Mouse (Mus musculus) MEL (cell line): ENCODE results near the gene Atp6v1e2. TPM values are rescaled to one million over a fixed set of nuclear protein-coding genes. Genes with fewer than 3 reads are reported as not detected.

Experiments used
- DNase-seq: peaks from one replicate; pipeline ENCODE4 v3.0.0; 2011; ENCODE audit warnings: low read depth, low spot score
- H3K27ac ChIP-seq: 2 replicates; pipeline ENCODE4 v1.5.1; 2012; ENCODE audit warnings: low read depth, mild to moderate bottlenecking, control low read depth, low read length, moderate library complexity; ENCODE audit not compliant: control insufficient read depth
- H3K27me3 ChIP-seq, 2 experiments: fragments of 150-350 bp in 1 of 2; sonication (generic) in 1 of 2; 2 replicates each; pipeline ENCODE4 v1.6.1; 2012; ENCODE audit warnings: low read length in 2 of 2, mild to moderate bottlenecking in 2 of 2, improper control_type of control experiment in 1 of 2, moderate library complexity in 1 of 2; ENCODE audit not compliant: insufficient read depth in 2 of 2, control insufficient read depth in 1 of 2
- H3K36me3 ChIP-seq, 2 experiments: 2 replicates each; pipeline ENCODE4 v1.6.1; 2012 to 2014; ENCODE audit warnings: low read length in 2 of 2, improper control_type of control experiment in 1 of 2, inconsistent platforms in 1 of 2, mild to moderate bottlenecking in 1 of 2; ENCODE audit not compliant: insufficient read depth in 2 of 2, control insufficient read depth in 1 of 2
- H3K4me1 ChIP-seq, 2 experiments: fragments of 150-350 bp in 1 of 2; sonication (generic) in 1 of 2; 2 replicates each; pipeline ENCODE4 v1.6.1; 2012; ENCODE audit warnings: low read length in 2 of 2, improper control_type of control experiment in 1 of 2, mild to moderate bottlenecking in 1 of 2; ENCODE audit not compliant: insufficient read depth in 2 of 2, control insufficient read depth in 1 of 2
- H3K4me3 ChIP-seq, 2 experiments: fragments of 150-350 bp in 1 of 2; sonication (generic) in 1 of 2; 2 replicates each; pipeline ENCODE4 v1.5.1; 2012; ENCODE audit warnings: low read depth in 2 of 2, low read length in 2 of 2, mild to moderate bottlenecking in 2 of 2, moderate library complexity in 2 of 2, control low read depth in 1 of 2, improper control_type of control experiment in 1 of 2; ENCODE audit not compliant: control insufficient read depth in 1 of 2, insufficient read depth in 1 of 2
- H3K79me2 ChIP-seq: 2 replicates; pipeline ENCODE4 v1.6.1; 2012; ENCODE audit warnings: mild to moderate bottlenecking, low read length, moderate library complexity; ENCODE audit not compliant: control insufficient read depth, poor library complexity, insufficient read depth
- H3K9ac ChIP-seq: 2 replicates; pipeline ENCODE4 v1.6.1; 2012; ENCODE audit warnings: low read depth, mild to moderate bottlenecking, control low read depth, low read length, moderate library complexity; ENCODE audit not compliant: control insufficient read depth, poor library complexity, severe bottlenecking
- H3K9me3 ChIP-seq: fragments of 150-350 bp; sonication (generic); replicated peaks from 2 replicates; pipeline ENCODE4 v1.6.1; 2012; ENCODE audit warnings: mild to moderate bottlenecking, low read length, improper control_type of control experiment, moderate library complexity; ENCODE audit not compliant: insufficient read depth
- BHLHE40 ChIP-seq: IDR thresholded peaks from 2 replicates; pipeline ENCODE4 v1.6.1; 2012; ENCODE audit warnings: low read depth, mild to moderate bottlenecking, inconsistent platforms, low read length, improper control_type of control experiment, borderline replicate concordance
- CHD1 ChIP-seq: IDR thresholded peaks from 2 replicates; pipeline ENCODE4 v1.6.1; 2012; ENCODE audit warnings: low read depth, mild to moderate bottlenecking, inconsistent platforms, low read length, improper control_type of control experiment
- CHD2 ChIP-seq: IDR thresholded peaks from 2 replicates; pipeline ENCODE4 v1.6.1; 2011; ENCODE audit warnings: low read length, improper control_type of control experiment
- CTCF ChIP-seq, 3 experiments: IDR thresholded peaks in 2 of 3; conservative IDR thresholded peaks in 1 of 3; 2 replicates each; pipeline ENCODE4 v1.5.1; 2011 to 2012; ENCODE audit warnings: low read length in 3 of 3, low read depth in 2 of 3, mild to moderate bottlenecking in 2 of 3, improper control_type of control experiment in 1 of 3, inconsistent platforms in 1 of 3, mixed read lengths in 1 of 3, moderate library complexity in 1 of 3; ENCODE audit not compliant: control insufficient read depth in 1 of 3, insufficient read depth in 1 of 3, poor library complexity in 1 of 3, severe bottlenecking in 1 of 3
- E2F4 ChIP-seq: IDR thresholded peaks from 2 replicates; pipeline ENCODE4 v1.6.1; 2011; ENCODE audit warnings: low read depth, low read length, improper control_type of control experiment, borderline replicate concordance
- ELF1 ChIP-seq: IDR thresholded peaks from 2 replicates; pipeline ENCODE4 v1.6.1; 2014; ENCODE audit warnings: low read depth, mild to moderate bottlenecking, inconsistent platforms, low read length, improper control_type of control experiment, moderate library complexity
- EP300 ChIP-seq, 2 experiments: IDR thresholded peaks; 2 replicates each; pipeline ENCODE4 v1.6.1; 2011; ENCODE audit warnings: improper control_type of control experiment in 2 of 2, low read length in 2 of 2, low read depth in 1 of 2, mild to moderate bottlenecking in 1 of 2
- ETS1 ChIP-seq: IDR thresholded peaks from 2 replicates; pipeline ENCODE4 v1.6.1; 2012; ENCODE audit warnings: low read depth, mild to moderate bottlenecking, inconsistent platforms, low read length, improper control_type of control experiment, moderate library complexity
- GABPA ChIP-seq: IDR thresholded peaks from 2 replicates; pipeline ENCODE4 v1.6.1; 2012; ENCODE audit warnings: low read depth, mild to moderate bottlenecking, inconsistent platforms, low read length, improper control_type of control experiment, moderate library complexity
- GATA1 ChIP-seq: IDR thresholded peaks from 2 replicates; pipeline ENCODE4 v1.6.1; 2011; ENCODE audit warnings: low read depth, low read length, improper control_type of control experiment
- HCFC1 ChIP-seq: IDR thresholded peaks from 2 replicates; pipeline ENCODE4 v1.6.1; 2012; ENCODE audit warnings: low read depth, mild to moderate bottlenecking, inconsistent platforms, low read length, improper control_type of control experiment, moderate library complexity
- JUND ChIP-seq: IDR thresholded peaks from 2 replicates; pipeline ENCODE4 v1.6.1; 2011; ENCODE audit warnings: low read depth, mild to moderate bottlenecking, improper control_type of control experiment, low read length
- KAT2A ChIP-seq: conservative IDR thresholded peaks from 2 replicates; pipeline ENCODE4 v1.6.1; 2012; ENCODE audit warnings: low read depth, low read length, improper control_type of control experiment, inconsistent platforms
- MAFK ChIP-seq: IDR thresholded peaks from 2 replicates; pipeline ENCODE4 v1.6.1; 2011; ENCODE audit warnings: low read depth, mild to moderate bottlenecking, low read length, improper control_type of control experiment, borderline replicate concordance
- MAX ChIP-seq: IDR thresholded peaks from 2 replicates; pipeline ENCODE4 v1.6.1; 2011; ENCODE audit warnings: low read length, improper control_type of control experiment
- MAZ ChIP-seq: IDR thresholded peaks from 2 replicates; pipeline ENCODE4 v1.6.1; 2012; ENCODE audit warnings: low read depth, mild to moderate bottlenecking, inconsistent platforms, low read length, improper control_type of control experiment
- MEF2A ChIP-seq: IDR thresholded peaks from 2 replicates; pipeline ENCODE4 v1.6.1; 2014; ENCODE audit warnings: low read depth, mild to moderate bottlenecking, inconsistent platforms, low read length, improper control_type of control experiment; ENCODE audit not compliant: poor library complexity, insufficient replicate concordance, severe bottlenecking; ENCODE audit errors: extremely low read depth
- MXI1 ChIP-seq: IDR thresholded peaks from 2 replicates; pipeline ENCODE4 v1.6.1; 2011; ENCODE audit warnings: mild to moderate bottlenecking, low read depth, low read length, improper control_type of control experiment
- MYB ChIP-seq: IDR thresholded peaks from 2 replicates; pipeline ENCODE4 v1.6.1; 2011; ENCODE audit warnings: mild to moderate bottlenecking, low read depth, low read length, improper control_type of control experiment
- MYC ChIP-seq: IDR thresholded peaks from 2 replicates; pipeline ENCODE4 v1.6.1; 2011; ENCODE audit warnings: low read depth, mild to moderate bottlenecking, low read length, improper control_type of control experiment, moderate library complexity
- NELFE ChIP-seq: IDR thresholded peaks from 2 replicates; pipeline ENCODE4 v1.6.1; 2011; ENCODE audit warnings: low read depth, low read length, improper control_type of control experiment
- NRF1 ChIP-seq: IDR thresholded peaks from 2 replicates; pipeline ENCODE4 v1.6.1; 2014; ENCODE audit warnings: low read depth, mild to moderate bottlenecking, inconsistent platforms, low read length, improper control_type of control experiment, moderate library complexity; ENCODE audit not compliant: poor library complexity, insufficient read depth, severe bottlenecking
- POLR2A ChIP-seq, 2 experiments: IDR thresholded peaks; 2 replicates each; pipeline ENCODE4 v1.6.1; 2011 to 2012; ENCODE audit warnings: low read length in 2 of 2, mild to moderate bottlenecking in 2 of 2, control low read depth in 1 of 2, improper control_type of control experiment in 1 of 2, low read depth in 1 of 2, moderate library complexity in 1 of 2; ENCODE audit not compliant: control insufficient read depth in 1 of 2, insufficient read depth in 1 of 2, poor library complexity in 1 of 2
- POLR2AphosphoS2 ChIP-seq: IDR thresholded peaks from 2 replicates; pipeline ENCODE4 v1.6.1; 2011; ENCODE audit warnings: low read length, improper control_type of control experiment
- POLR2AphosphoS5 ChIP-seq: IDR thresholded peaks from 2 replicates; pipeline ENCODE4 v1.6.1; 2012; ENCODE audit warnings: low read depth, borderline replicate concordance, mild to moderate bottlenecking, inconsistent platforms, low read length, moderate library complexity, mixed read lengths
- RAD21 ChIP-seq: IDR thresholded peaks from 2 replicates; pipeline ENCODE4 v1.6.1; 2011; ENCODE audit warnings: mild to moderate bottlenecking, low read depth, low read length, improper control_type of control experiment
- SIN3A ChIP-seq: IDR thresholded peaks from 2 replicates; pipeline ENCODE4 v1.6.1; 2012; ENCODE audit warnings: low read length, improper control_type of control experiment, inconsistent platforms
- SMC3 ChIP-seq: IDR thresholded peaks from 2 replicates; pipeline ENCODE4 v1.6.1; 2011; ENCODE audit warnings: low read depth, low read length, improper control_type of control experiment
- TBP ChIP-seq: IDR thresholded peaks from 2 replicates; pipeline ENCODE4 v1.8.0; 2011; ENCODE audit warnings: low read depth, low read length, improper control_type of control experiment
- TCF12 ChIP-seq: IDR thresholded peaks from 2 replicates; pipeline ENCODE4 v1.6.1; 2014; ENCODE audit warnings: low read depth, mild to moderate bottlenecking, inconsistent platforms, low read length, improper control_type of control experiment, moderate library complexity
- UBTF ChIP-seq: IDR thresholded peaks from 2 replicates; pipeline ENCODE4 v1.6.1; 2012; ENCODE audit warnings: low read depth, mild to moderate bottlenecking, inconsistent platforms, low read length, improper control_type of control experiment, moderate library complexity, borderline replicate concordance; ENCODE audit not compliant: insufficient read depth
- USF1 ChIP-seq: IDR thresholded peaks from 2 replicates; pipeline ENCODE4 v1.6.1; 2014; ENCODE audit warnings: low read depth, mild to moderate bottlenecking, inconsistent platforms, low read length, improper control_type of control experiment, moderate library complexity
- USF2 ChIP-seq, 2 experiments: IDR thresholded peaks; 2 replicates each; pipeline ENCODE4 v1.6.1; 2011 to 2012; ENCODE audit warnings: improper control_type of control experiment in 2 of 2, low read length in 2 of 2, borderline replicate concordance in 1 of 2, inconsistent platforms in 1 of 2, low read depth in 1 of 2, mild to moderate bottlenecking in 1 of 2; ENCODE audit not compliant: insufficient read depth in 1 of 2
- ZC3H11A ChIP-seq: IDR thresholded peaks from 2 replicates; pipeline ENCODE4 v1.6.1; 2012; ENCODE audit warnings: low read depth, mild to moderate bottlenecking, inconsistent platforms, low read length, improper control_type of control experiment
- ZKSCAN1 ChIP-seq: IDR thresholded peaks from 2 replicates; pipeline ENCODE4 v1.6.1; 2012; ENCODE audit warnings: low read depth, mild to moderate bottlenecking, inconsistent platforms, low read length, improper control_type of control experiment, moderate library complexity
- ZMIZ1 ChIP-seq: IDR thresholded peaks from 2 replicates; pipeline ENCODE4 v1.6.1; 2012; ENCODE audit warnings: low read depth, mild to moderate bottlenecking, inconsistent platforms, low read length, improper control_type of control experiment, moderate library complexity
- ZNF384 ChIP-seq: IDR thresholded peaks from 2 replicates; pipeline ENCODE4 v1.6.1; 2012; ENCODE audit warnings: low read depth, mild to moderate bottlenecking, inconsistent platforms, low read length, improper control_type of control experiment
- polyA plus RNA-seq, 2 experiments: library from polyadenylated mRNA; stranded (reverse) in 1 of 2; unstranded in 1 of 2; fragments of >175 nt in 1 of 2; fragments of >200 nt in 1 of 2; gene quantifications; 2 replicates each; pipeline versions ENCODE4 v1.2.1 to v1.2.4; 2012; ENCODE audit warnings: low replicate concordance in 2 of 2, low read depth in 1 of 2; ENCODE audit not compliant: insufficient read length in 2 of 2, insufficient read depth in 1 of 2, missing spikeins in 1 of 2
- total RNA-seq: library from RNA; depleted of rRNA; stranded (reverse); fragments of 300-350 nt; gene quantifications from 2 replicates; pipeline ENCODE4 v1.2.3, GENCODE M21; 2012

Gene Atp6v1e2
- total and polyA plus RNA-seq, 3 experiments = not detected

GRCm38 (mm10) chr17:86913003-86913607 is 34.6 kb downstream of the Atp6v1e2 start:
- H3K36me3 ChIP-seq = peaks cover 0 to 5% of the 10 kb centered on the region in 2 experiments; a peak in 2 of 4 replicates
- no peak overlapping the region for H3K4me3 ChIP-seq
- H3K79me2 ChIP-seq = no peaks in the 10 kb centered on the region
- H3K27me3 ChIP-seq = no peaks in the 10 kb centered on the region
- no peak overlapping the region for H3K27ac ChIP-seq
- peak; percentile 82 for DNase-seq
- no peaks in the 10 kb centered on the region for H3K9me3 ChIP-seq
- peaks cover 0 to 9% of the 10 kb centered on the region in 2 experiments; a peak in 2 of 4 replicates for H3K4me1 ChIP-seq
- no peak overlapping the region for H3K9ac ChIP-seq
- TF ChIP-seq CHD1 (no peak), GATA1 (peak; percentile 73), POLR2A (IDR thresholded peaks at IDR 0.05; ENCODE audit: control insufficient read depth in 1 of 2, insufficient read depth in 1 of 2, low read depth in 1 of 2, low read length in 2 of 2, poor library complexity in 1 of 2) (no peak), EP300 (IDR thresholded peaks at IDR 0.05; ENCODE audit: low read depth in 1 of 2, low read length in 2 of 2) (peak; percentile 24 to 64; a peak in 3 of 4 replicates), TCF12 (0 out of 2 replicates have a peak, but pooled peaks have one; percentile 6), RAD21 (no peak), UBTF (no peak), NELFE (no peak), MAX (0 out of 2 replicates have a peak, but pooled peaks have one; percentile 15), SMC3 (no peak), MYC (0 out of 2 replicates have a peak, but pooled peaks have one; percentile 24), ELF1 (0 out of 2 replicates have a peak, but pooled peaks have one; percentile 23), POLR2AphosphoS2 (no peak), MAZ (no peak), ZKSCAN1 (no peak), ZMIZ1 (no peak), NRF1 (no peak), ETS1 (no peak), USF2 (IDR thresholded peaks at IDR 0.05; ENCODE audit: borderline replicate concordance in 1 of 2, insufficient read depth in 1 of 2, low read depth in 1 of 2, low read length in 2 of 2) (no peak), MXI1 (no peak), ZNF384 (no peak), CTCF (IDR thresholded peaks at IDR 0.05 in 2 of 3, conservative IDR thresholded peaks at IDR 0.05 in 1 of 3; ENCODE audit: control insufficient read depth in 1 of 3, insufficient read depth in 1 of 3, low read depth in 2 of 3, low read length in 3 of 3, poor library complexity in 1 of 3, severe bottlenecking in 1 of 3) (no peak), KAT2A (no peak), MYB (no peak), CHD2 (no peak), HCFC1 (no peak), E2F4 (no peak), BHLHE40 (no peak), SIN3A (no peak), JUND (no peak), USF1 (no peak), MAFK (0 out of 2 replicates have a peak, but pooled peaks have one; percentile 13), GABPA (no peak), MEF2A (no peak), TBP (no peak), ZC3H11A (no peak), POLR2AphosphoS5 (no peak)
